Mouse (Mus musculus) G1E-ER4 (cell line): ENCODE results near the gene Gtf2e1. TPM values are rescaled to one million over a fixed set of nuclear protein-coding genes. Genes with fewer than 3 reads are reported as not detected.

Source experiments
- GATA1 ChIP-seq: IDR thresholded peaks from one replicate; pipeline ENCODE4 v1.8.0; 2012; ENCODE audit warnings: low read length, inconsistent platforms
- polyA plus RNA-seq: library from polyadenylated mRNA; stranded (reverse); fragments of >175 nt; gene quantifications from 2 replicates; pipeline ENCODE4 v1.2.3, GENCODE M21; 2012

Gene Gtf2e1
- polyA plus RNA-seq, 1 experiment = 5.9 TPM

DNA sequence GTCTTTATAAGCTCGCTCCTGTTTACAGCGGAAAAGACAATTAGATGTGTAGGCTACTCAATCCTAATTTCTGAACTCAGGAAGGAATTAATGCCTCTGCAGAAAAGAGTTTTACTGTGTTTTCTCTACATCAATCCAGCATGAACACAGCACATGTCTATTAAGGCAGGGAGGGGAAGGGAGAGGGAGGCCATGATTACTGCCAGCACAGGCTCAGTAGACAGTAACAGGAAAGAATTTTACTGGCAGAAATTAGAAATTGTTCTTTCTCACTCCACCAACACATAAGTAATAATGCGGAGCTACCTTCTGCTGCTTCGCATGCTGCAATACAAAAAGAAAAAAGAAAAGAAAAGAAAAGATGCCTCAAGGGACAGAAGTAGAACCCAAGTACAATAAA, 78.0 kb downstream of the Gtf2e1 start:
- no peak for TF ChIP-seq GATA1

Other genes with a start within 250 kb of the Gtf2e1 start
- gene Stxbp5l, start 154.8 kb downstream of the Gtf2e1 start, polyA plus RNA-seq = not detected in 2 replicates
- 0.27 and 0.53 TPM in 2 replicates for gene Rabl3, start 96 bp upstream of the Gtf2e1 start, polyA plus RNA-seq
- gene Hgd, start 40.4 kb upstream of the Gtf2e1 start, polyA plus RNA-seq = not detected in 2 replicates
- gene Ndufb4, start 114.7 kb upstream of the Gtf2e1 start, polyA plus RNA-seq = 55.5 and 72.5 TPM in 2 replicates
- gene Fstl1, start 237.1 kb upstream of the Gtf2e1 start, polyA plus RNA-seq = not detected in 2 replicates